Mouse (Mus musculus) midbrain, postnatal 0 days (tissue): ENCODE results near the gene Chid1. TPM values are rescaled to one million over a fixed set of nuclear protein-coding genes. Genes with fewer than 3 reads are reported as not detected.
A peak's percentile ranks its signal among the peaks of the same experiment; 100 is the strongest.

ENCODE experiments used
- ATAC-seq: fragments of 200-750 bp; cut with Nextera tagmentation; 2 replicates; pipeline ENCODE4 v1.8.0; 2017; ENCODE audit warnings: moderate number of reproducible peaks, mild to moderate bottlenecking, moderate TSS enrichment, moderate library complexity; ENCODE audit not compliant: low FRiP score
- DNase-seq: peaks from one replicate; pipeline ENCODE4 v3.0.0-alpha.2; 2015; ENCODE audit warnings: low spot score
- H3K27ac ChIP-seq: fragments of 300-500 bp; sonication (generic); 2 replicates; pipeline ENCODE4 v1.5.1; 2014; ENCODE audit warnings: low read depth, mild to moderate bottlenecking, low read length, mixed read lengths
- H3K27me3 ChIP-seq: fragments of 300-500 bp; sonication (generic); 2 replicates; pipeline ENCODE4 v1.6.1; 2014; ENCODE audit warnings: low read length, control low read depth, mixed read lengths; ENCODE audit not compliant: insufficient read depth
- H3K36me3 ChIP-seq: fragments of 300-500 bp; sonication (generic); 2 replicates; pipeline ENCODE4 v1.6.1; 2014; ENCODE audit warnings: low read length, control low read depth, mixed read lengths; ENCODE audit not compliant: insufficient read depth
- H3K4me1 ChIP-seq: fragments of 300-500 bp; sonication (generic); 2 replicates; pipeline ENCODE4 v1.6.1; 2014; ENCODE audit warnings: mild to moderate bottlenecking, control low read depth, antibody characterized with exemption, low read length, mixed read lengths; ENCODE audit not compliant: insufficient read depth
- H3K4me2 ChIP-seq: fragments of 300-500 bp; sonication (generic); 2 replicates; pipeline ENCODE4 v1.6.1; 2014; ENCODE audit warnings: low read depth, mild to moderate bottlenecking, low read length, mixed read lengths; ENCODE audit not compliant: poor library complexity, severe bottlenecking
- H3K4me3 ChIP-seq: fragments of 300-500 bp; sonication (generic); 2 replicates; pipeline ENCODE4 v1.5.1; 2014; ENCODE audit warnings: low read depth, mild to moderate bottlenecking, low read length, moderate library complexity
- H3K9ac ChIP-seq: fragments of 300-500 bp; sonication (generic); replicated peaks from 2 replicates; pipeline ENCODE4 v1.6.1; 2014; ENCODE audit warnings: mild to moderate bottlenecking, low read length, moderate library complexity, mixed read lengths; ENCODE audit not compliant: poor library complexity, severe bottlenecking
- H3K9me3 ChIP-seq: fragments of 300-500 bp; sonication (generic); 2 replicates; pipeline ENCODE4 v1.6.1; 2016; ENCODE audit warnings: low read length, control low read depth
- CTCF ChIP-seq: IDR thresholded peaks from 2 replicates; pipeline ENCODE4 v1.5.1; 2016; ENCODE audit warnings: antibody characterized with exemption, mild to moderate bottlenecking
- WGBS: fragments of 180-500 bp; shearing (Covaris S2); extraction: QIAGEN DNeasy Blood & Tissue Kit; methylation state at CpG from one replicate; pipeline ENCODE4 v1.1.7; 2014; 5-methylcytosine and 5-hydroxymethylcytosine counted together
- polyA plus RNA-seq: library from polyadenylated mRNA; unstranded; fragments of >200 nt; fragmentation: Nextera tagmentation; extraction: Ambion mirVana; gene quantifications from 2 replicates; pipeline ENCODE4 v1.2.1, GENCODE M21; 2015
- total RNA-seq: library from RNA; depleted of rRNA; stranded (reverse); fragments of >200 nt; gene quantifications from 2 replicates; pipeline ENCODE4 v1.2.3, GENCODE M21; 2014

Chid1 gene
- total and polyA plus RNA-seq, 2 experiments from 2014 or later, result 35.4 to 47.5 TPM

DNA sequence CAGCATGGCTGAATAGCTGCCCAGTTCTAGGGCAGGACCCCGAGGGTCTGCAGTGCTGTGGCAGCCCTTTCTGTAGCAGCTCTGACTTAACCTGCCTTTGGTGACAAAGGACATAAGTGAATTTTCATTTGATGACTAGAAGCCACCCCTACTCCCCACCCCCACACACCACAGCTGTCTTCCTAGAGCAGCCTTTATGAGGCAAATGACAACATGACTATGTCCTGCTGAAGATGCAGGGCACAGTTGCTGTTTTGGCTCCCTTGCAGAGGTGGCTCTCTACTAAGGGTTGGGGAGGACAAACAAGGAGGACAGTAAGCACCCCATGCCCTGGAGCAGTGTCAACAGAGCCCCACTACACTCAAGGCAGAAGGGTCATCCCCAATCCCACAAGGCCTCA, 19.9 kb downstream of the Chid1 start:
- no peak overlapping the region for H3K27ac ChIP-seq
- no peak overlapping the region for H3K9ac ChIP-seq
- no peak overlapping the region for H3K4me3 ChIP-seq
- no peaks in the 10 kb centered on the region for H3K9me3 ChIP-seq
- DNase-seq, result no peak
- no peak overlapping the region for H3K4me2 ChIP-seq
- H3K27me3 ChIP-seq, result no peaks in the 10 kb centered on the region
- no peak for TF ChIP-seq CTCF
- H3K4me1 ChIP-seq, result no peaks in the 10 kb centered on the region
- 78% methylated on average over 1 of the region's 1 CpGs for WGBS
- peaks cover 30% of the 10 kb centered on the region for H3K36me3 ChIP-seq
- ATAC-seq, result no peak

DNA sequence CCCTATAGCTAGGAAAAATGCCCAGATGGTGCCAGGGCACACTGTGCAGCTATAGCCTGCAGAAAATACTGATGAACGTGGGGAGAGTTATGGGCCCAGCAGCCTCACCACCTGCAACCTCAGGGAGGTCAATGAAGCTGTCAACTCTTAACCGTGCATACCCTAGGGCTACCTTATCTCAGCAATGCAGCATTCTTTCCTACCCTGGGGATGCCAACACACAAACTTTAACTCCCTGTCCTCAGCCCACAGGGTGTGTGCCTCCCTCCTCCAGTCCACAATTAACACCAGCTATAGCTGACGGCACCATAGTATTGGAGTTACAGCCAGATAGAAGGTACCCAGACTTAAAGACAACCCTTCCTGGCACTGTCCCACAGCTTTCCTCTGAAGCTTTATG, 20.7 kb downstream of the Chid1 start:
- Histone ChIP-seq H3K4me3 (no peak overlapping the region), H3K27ac (no peak overlapping the region), H3K4me2 (no peak overlapping the region), H3K36me3 (peaks cover 30% of the 10 kb centered on the region), H3K4me1 (no peaks in the 10 kb centered on the region), H3K9me3 (no peaks in the 10 kb centered on the region), H3K27me3 (no peaks in the 10 kb centered on the region), H3K9ac (no peak overlapping the region)
- no peak for ATAC-seq
- no peak for DNase-seq
- TF ChIP-seq CTCF, result no peak
- 80% methylated on average over 3 of the region's 3 CpGs for WGBS

DNA sequence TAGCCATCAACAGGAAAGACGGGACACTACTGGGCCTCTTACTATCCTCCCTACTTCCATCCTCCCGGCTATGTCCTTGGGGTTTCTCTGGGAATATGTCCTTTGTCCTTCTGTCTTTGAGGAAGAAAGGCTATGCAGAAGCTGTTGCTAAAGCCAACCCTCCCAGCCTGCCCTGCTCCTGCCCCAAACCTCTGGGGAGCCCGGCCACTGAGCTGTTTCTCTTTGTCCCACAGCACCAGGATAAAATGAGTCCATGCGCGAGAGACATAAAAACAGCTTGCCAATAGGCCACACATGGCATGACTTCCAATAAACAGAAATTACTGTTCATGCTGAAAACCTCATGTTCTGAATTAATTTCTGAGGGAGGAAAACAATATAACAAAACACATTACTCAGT, 21.4 kb downstream of the Chid1 start:
- 81% methylated on average over 5 of the region's 5 CpGs for WGBS
- DNase-seq (no peak), ATAC-seq (no peak)
- H3K9ac ChIP-seq, result no peak overlapping the region
- H3K36me3 ChIP-seq, result peaks cover 30% of the 10 kb centered on the region
- no peak overlapping the region for H3K27ac ChIP-seq
- H3K4me3 ChIP-seq, result no peak overlapping the region
- no peaks in the 10 kb centered on the region for H3K27me3 ChIP-seq
- H3K4me2 ChIP-seq, result no peak overlapping the region
- TF ChIP-seq CTCF, result no peak
- no peaks in the 10 kb centered on the region for H3K9me3 ChIP-seq
- no peaks in the 10 kb centered on the region for H3K4me1 ChIP-seq

DNA sequence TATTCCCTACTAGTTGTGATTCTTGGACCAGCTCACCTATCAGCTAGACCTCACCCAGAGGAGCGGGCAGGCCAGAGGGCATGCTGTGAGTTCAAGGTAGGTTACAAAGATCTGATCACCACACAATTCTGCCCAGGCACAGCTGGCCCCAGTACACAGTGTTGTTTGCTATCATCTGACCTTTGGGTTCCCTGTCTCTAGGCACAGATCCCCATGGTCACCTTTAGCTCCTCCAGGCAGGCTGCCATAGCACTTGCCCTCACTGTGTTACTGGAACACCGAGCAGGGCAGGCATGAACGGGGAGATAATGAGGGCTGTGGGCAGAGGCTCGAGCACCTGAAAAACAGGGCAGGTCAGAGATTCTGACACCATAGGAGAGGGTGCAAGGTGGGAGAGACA, 22.0 kb downstream of the Chid1 start:
- Histone ChIP-seq H3K4me2 (no peak overlapping the region), H3K9ac (no peak overlapping the region), H3K27me3 (no peaks in the 10 kb centered on the region), H3K4me3 (no peak overlapping the region), H3K9me3 (no peaks in the 10 kb centered on the region), H3K27ac (no peak overlapping the region), H3K4me1 (no peaks in the 10 kb centered on the region), H3K36me3 (peaks cover 30% of the 10 kb centered on the region)
- ATAC-seq, result no peak
- TF ChIP-seq CTCF, result no peak
- WGBS, result 87% methylated on average over 4 of the region's 4 CpGs
- no peak for DNase-seq

DNA sequence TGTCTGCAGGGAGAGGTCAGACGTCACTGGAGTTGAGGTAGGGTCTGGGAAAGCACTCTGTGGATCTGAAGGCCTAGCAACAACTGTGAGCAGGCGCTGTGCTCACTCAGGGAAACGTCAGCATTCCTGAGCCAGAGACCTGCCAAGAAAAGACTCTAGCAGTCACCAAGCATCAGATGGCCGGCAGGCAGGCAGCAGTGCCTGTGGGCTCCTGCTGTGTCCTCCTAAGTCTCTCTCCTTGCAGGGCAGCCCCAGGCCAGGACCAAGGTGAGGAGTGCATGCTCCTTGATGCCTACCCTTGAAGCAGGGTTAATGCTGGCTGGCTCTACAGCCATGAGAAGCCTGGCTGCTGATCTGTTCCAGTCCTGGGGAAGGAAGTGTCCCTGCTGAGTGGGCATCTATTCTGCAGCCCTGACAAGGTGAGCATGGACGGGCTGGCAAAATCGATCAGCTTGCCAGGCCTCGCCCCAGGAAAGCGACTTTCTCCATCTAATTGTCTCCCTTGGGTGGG, 28.9 kb downstream of the Chid1 start:
- no peaks in the 10 kb centered on the region for H3K4me1 ChIP-seq
- no peaks in the 10 kb centered on the region for H3K27me3 ChIP-seq
- no peak overlapping the region for H3K9ac ChIP-seq
- peaks cover 15% of the 10 kb centered on the region for H3K36me3 ChIP-seq
- WGBS, result 72% methylated on average over 8 of the region's 8 CpGs
- no peak overlapping the region for H3K4me2 ChIP-seq
- H3K4me3 ChIP-seq, result no peak overlapping the region
- no peaks in the 10 kb centered on the region for H3K9me3 ChIP-seq
- ATAC-seq, result no peak
- H3K27ac ChIP-seq, result no peak overlapping the region
- TF ChIP-seq CTCF, result no peak
- DNase-seq, result peak; percentile 32

DNA sequence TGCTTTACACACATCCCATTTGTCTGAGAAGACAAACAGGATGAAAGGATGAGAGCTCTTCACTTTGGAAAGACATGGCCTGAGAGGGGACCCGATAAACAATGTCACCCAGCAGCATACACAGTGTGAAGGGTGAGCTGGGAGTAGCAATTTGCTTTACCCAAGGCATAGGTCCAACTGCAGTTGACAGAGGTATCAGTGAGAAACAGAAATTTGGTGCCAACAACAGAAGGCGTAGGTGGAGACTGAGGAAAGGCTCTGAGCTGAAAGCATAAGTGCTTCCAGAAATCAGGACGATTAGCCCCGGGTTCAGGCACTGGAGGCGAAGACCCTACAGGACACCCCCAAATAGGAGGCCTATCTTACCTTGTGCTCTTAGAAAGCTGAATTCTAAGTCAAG, 29.5 kb downstream of the Chid1 start:
- no peak for TF ChIP-seq CTCF

More for the DNA sequence above, 29.5 kb downstream of the Chid1 start:
- Histone ChIP-seq H3K27me3 (no peaks in the 10 kb centered on the region), H3K36me3 (peaks cover 15% of the 10 kb centered on the region), H3K4me1 (no peaks in the 10 kb centered on the region), H3K9me3 (no peaks in the 10 kb centered on the region), H3K27ac (no peak overlapping the region), H3K4me3 (no peak overlapping the region), H3K9ac (no peak overlapping the region), H3K4me2 (no peak overlapping the region)
- DNase-seq, result no peak
- 93% methylated on average over 5 of the region's 5 CpGs for WGBS
- no peak for ATAC-seq
